Mouse (Mus musculus) myocyte (in vitro differentiated cells): ENCODE data around the gene Cbarp. TPM values are rescaled to one million over a fixed set of nuclear protein-coding genes. Genes with fewer than 3 reads are reported as not detected.

ENCODE experiments used
- H3K27me3 ChIP-seq: one replicate; pipeline ENCODE4 v1.6.1; 2011; ENCODE audit not compliant: control insufficient read depth, insufficient read depth, insufficient read length
- H3K36me3 ChIP-seq: one replicate; pipeline ENCODE4 v1.6.1; 2011; ENCODE audit not compliant: control insufficient read depth, insufficient read depth
- H3K4me2 ChIP-seq: one replicate; pipeline ENCODE4 v1.6.1; 2011; ENCODE audit warnings: low read depth, control low read depth
- H3K4me3 ChIP-seq: one replicate; pipeline ENCODE4 v1.5.1; 2011; ENCODE audit warnings: mild to moderate bottlenecking, control low read depth, moderate library complexity
- H3K79me2 ChIP-seq: one replicate; pipeline ENCODE4 v1.6.1; 2011; ENCODE audit not compliant: control insufficient read depth, insufficient read depth
- H3ac ChIP-seq: one replicate; pipeline ENCODE4 v1.6.1; 2011; ENCODE audit not compliant: control insufficient read depth, insufficient read length
- CEBPB ChIP-seq: IDR thresholded peaks from 2 replicates; pipeline ENCODE4 v1.6.1; 2011; ENCODE audit warnings: mild to moderate bottlenecking, moderate library complexity; ENCODE audit not compliant: poor library complexity, insufficient read depth, severe bottlenecking
- E2F4 ChIP-seq: IDR thresholded peaks from one replicate; pipeline ENCODE4 v1.6.1; 2011; ENCODE audit warnings: mild to moderate bottlenecking, control low read depth, moderate library complexity; ENCODE audit not compliant: insufficient read depth
- MAX ChIP-seq: IDR thresholded peaks from one replicate; pipeline ENCODE4 v1.6.1; 2011; ENCODE audit warnings: low read depth, mild to moderate bottlenecking, control low read depth
- MYOD1 ChIP-seq, 3 experiments: IDR thresholded peaks; one replicate each; pipeline ENCODE4 v1.6.1; 2011; ENCODE audit warnings: control low read depth in 2 of 3, low read depth in 2 of 3, mild to moderate bottlenecking in 2 of 3, moderate library complexity in 1 of 3; ENCODE audit not compliant: insufficient read length in 2 of 3, control insufficient read depth in 1 of 3
- MYOG ChIP-seq, 3 experiments: IDR thresholded peaks; one replicate each; pipeline ENCODE4 v1.6.1; 2011; ENCODE audit warnings: control low read depth in 2 of 3, low read depth in 2 of 3, mild to moderate bottlenecking in 2 of 3; ENCODE audit not compliant: insufficient read length in 2 of 3, control insufficient read depth in 1 of 3, insufficient read depth in 1 of 3
- POLR2A ChIP-seq: IDR thresholded peaks from one replicate; pipeline ENCODE4 v1.6.1; 2011; ENCODE audit warnings: low read depth, mild to moderate bottlenecking, control low read depth, moderate library complexity; ENCODE audit not compliant: insufficient read length
- POLR2AphosphoS2 ChIP-seq: IDR thresholded peaks from one replicate; pipeline ENCODE4 v1.6.1; 2011; ENCODE audit warnings: low read depth, control low read depth; ENCODE audit not compliant: insufficient read length
- REST ChIP-seq: IDR thresholded peaks from one replicate; pipeline ENCODE4 v1.6.1; 2011; ENCODE audit warnings: mild to moderate bottlenecking, control low read depth, moderate library complexity; ENCODE audit not compliant: insufficient read depth, insufficient read length
- SRF ChIP-seq: IDR thresholded peaks from one replicate; pipeline ENCODE4 v1.6.1; 2011; ENCODE audit warnings: low read depth; ENCODE audit not compliant: control insufficient read depth, insufficient read length
- TCF12 ChIP-seq: IDR thresholded peaks from one replicate; pipeline ENCODE4 v1.6.1; 2011; ENCODE audit warnings: mild to moderate bottlenecking, control low read depth; ENCODE audit not compliant: poor library complexity, insufficient read depth, severe bottlenecking
- TCF3 ChIP-seq: IDR thresholded peaks from one replicate; pipeline ENCODE4 v1.6.1; 2011; ENCODE audit warnings: low read depth, control low read depth; ENCODE audit not compliant: insufficient read length
- USF1 ChIP-seq: IDR thresholded peaks from one replicate; pipeline ENCODE4 v1.6.1; 2011; ENCODE audit warnings: low read depth, mild to moderate bottlenecking, control low read depth, moderate library complexity
- polyA plus RNA-seq: library from polyadenylated mRNA; unstranded; fragments of >200 nt; fragmentation: generic; extraction: Trizol; gene quantifications from one replicate; pipeline ENCODE4 v1.2.1, GENCODE M21; 2012; ENCODE audit warnings: missing spikeins

Gene Cbarp
- polyA plus RNA-seq, 1 experiment = 10.0 TPM

DNA sequence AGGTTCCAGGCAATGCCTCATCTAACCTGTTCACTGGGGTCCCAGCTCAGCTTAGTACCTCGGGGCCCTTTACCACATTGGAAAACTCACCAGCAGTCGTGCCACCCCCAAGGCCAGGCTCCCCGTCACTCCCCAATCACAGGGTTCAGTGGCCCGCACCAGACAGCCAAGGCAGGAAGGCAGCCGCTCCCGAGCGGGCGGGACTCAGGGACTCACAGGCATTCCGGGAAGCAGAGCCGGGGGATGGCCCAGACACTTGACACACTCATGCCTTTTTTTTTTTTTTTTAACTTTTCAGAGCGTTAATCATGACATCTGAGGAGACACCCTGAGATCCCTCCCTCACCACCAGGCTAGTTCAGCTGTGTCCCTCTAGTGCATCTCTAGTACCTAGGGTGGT lies 39.7 kb downstream of the Cbarp start:
- no peaks in the 10 kb centered on the region for H3K27me3 ChIP-seq
- peak overlapping the region; percentile 67 for H3K4me3 ChIP-seq
- TF ChIP-seq TCF3 (no peak), SRF (no peak), MYOG (IDR thresholded peaks at IDR 0.05; ENCODE audit: control insufficient read depth in 1 of 3, insufficient read depth in 1 of 3, insufficient read length in 2 of 3, low read depth in 2 of 3) (peak in 1 of 3 experiments; percentile 49), POLR2AphosphoS2 (no peak), MYOD1 (IDR thresholded peaks at IDR 0.05; ENCODE audit: control insufficient read depth in 1 of 3, insufficient read length in 2 of 3, low read depth in 2 of 3) (peak in 1 of 3 experiments; percentile 33), POLR2A (peak; percentile 43), TCF12 (no peak), CEBPB (no peak), MAX (no peak), USF1 (no peak), E2F4 (no peak), REST (no peak)
- no peak overlapping the region for H3ac ChIP-seq
- H3K4me2 ChIP-seq = peak overlapping the region; percentile 97
- peaks cover 69% of the 10 kb centered on the region for H3K79me2 ChIP-seq
- H3K36me3 ChIP-seq = no peaks in the 10 kb centered on the region

DNA sequence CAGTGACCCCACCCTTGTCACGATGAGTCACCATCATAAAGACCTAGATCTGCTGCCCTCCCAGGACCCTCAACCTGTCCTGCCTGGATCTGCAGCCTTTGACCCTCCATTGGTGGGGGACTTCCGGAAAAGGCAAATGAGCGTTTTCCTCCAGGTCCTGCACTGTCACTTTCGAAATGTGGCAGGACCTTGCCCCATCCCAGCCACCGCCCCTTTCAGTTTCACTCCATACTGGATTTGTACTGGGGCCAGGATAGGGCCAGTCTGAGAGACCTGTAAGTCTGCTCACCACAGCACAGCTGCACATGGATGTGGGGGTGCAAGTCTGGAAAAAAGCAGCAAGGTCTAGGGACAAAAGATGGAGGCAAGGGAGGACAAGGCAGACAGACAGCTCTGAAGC lies 42.0 kb downstream of the Cbarp start:
- H3K27me3 ChIP-seq = no peaks in the 10 kb centered on the region
- H3K36me3 ChIP-seq = peaks cover 1% of the 10 kb centered on the region
- TF ChIP-seq MYOD1 (IDR thresholded peaks at IDR 0.05; ENCODE audit: control insufficient read depth in 1 of 3, insufficient read length in 2 of 3, low read depth in 2 of 3) (peak in 1 of 3 experiments; percentile 43), SRF (no peak), MYOG (IDR thresholded peaks at IDR 0.05; ENCODE audit: control insufficient read depth in 1 of 3, insufficient read depth in 1 of 3, insufficient read length in 2 of 3, low read depth in 2 of 3) (peak in 1 of 3 experiments; percentile 22)
- H3ac ChIP-seq = no peak overlapping the region
- H3K79me2 ChIP-seq = peaks cover 92% of the 10 kb centered on the region
- no peak overlapping the region for H3K4me3 ChIP-seq
- H3K4me2 ChIP-seq = peak overlapping the region; percentile 62

DNA sequence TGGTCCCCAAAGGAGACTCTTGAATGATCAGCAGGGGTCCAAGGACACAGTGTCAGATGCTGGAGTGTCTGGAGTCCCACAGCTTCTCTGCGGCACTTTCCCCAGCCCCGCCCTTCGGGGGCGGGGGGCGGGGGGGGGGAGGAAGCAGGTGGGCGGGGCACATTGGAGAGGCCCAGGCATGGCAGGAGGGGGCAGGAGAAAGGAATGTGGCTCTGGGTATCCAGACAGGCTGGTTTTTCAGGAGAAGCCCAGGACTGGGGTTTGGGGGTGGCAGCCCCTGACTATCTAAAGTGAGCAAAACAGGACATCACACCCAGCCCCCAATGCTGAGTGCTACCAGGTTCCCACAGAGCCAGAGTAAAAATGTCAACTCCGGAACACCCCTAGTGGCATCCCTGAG lies 43.4 kb downstream of the Cbarp start:
- TF ChIP-seq POLR2A = no peak
- no peak for TF ChIP-seq MAX
- TF ChIP-seq TCF3 = no peak
- no peak for TF ChIP-seq MYOG (IDR thresholded peaks at IDR 0.05; ENCODE audit: control insufficient read depth in 1 of 3, insufficient read depth in 1 of 3, insufficient read length in 2 of 3, low read depth in 2 of 3)
- TF ChIP-seq REST = no peak
- Histone ChIP-seq H3K27me3 (no peaks in the 10 kb centered on the region), H3ac (no peak overlapping the region), H3K36me3 (peaks cover 5% of the 10 kb centered on the region), H3K79me2 (peaks cover 99% of the 10 kb centered on the region), H3K4me3 (no peak overlapping the region), H3K4me2 (peak overlapping the region; percentile 62)

DNA sequence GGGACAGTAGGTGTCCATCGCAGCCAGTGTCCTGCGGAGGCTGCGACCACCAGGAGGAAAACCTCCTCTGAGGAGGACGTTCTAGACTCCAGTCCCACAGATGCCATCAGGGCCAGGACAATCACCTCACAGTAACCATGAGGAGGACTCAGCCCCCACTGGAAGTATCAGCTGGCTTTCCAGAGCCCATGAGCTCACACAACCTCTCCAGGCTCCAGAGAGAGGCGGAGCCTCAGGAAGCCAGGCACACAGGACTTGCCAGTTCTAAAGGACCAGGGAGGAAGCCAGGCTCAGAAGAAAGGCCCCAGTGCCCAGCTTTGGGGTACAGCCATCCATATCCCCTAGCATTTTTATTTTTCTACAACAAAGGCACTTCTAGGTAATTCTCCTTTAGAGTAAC lies 45.1 kb downstream of the Cbarp start:
- no peak for TF ChIP-seq MYOD1 (IDR thresholded peaks at IDR 0.05; ENCODE audit: control insufficient read depth in 1 of 3, insufficient read length in 2 of 3, low read depth in 2 of 3)
- TF ChIP-seq MAX = no peak
- TF ChIP-seq E2F4 = no peak
- TF ChIP-seq MYOG (IDR thresholded peaks at IDR 0.05; ENCODE audit: control insufficient read depth in 1 of 3, insufficient read depth in 1 of 3, insufficient read length in 2 of 3, low read depth in 2 of 3) = no peak
- no peak for TF ChIP-seq USF1
- no peak for TF ChIP-seq SRF
- no peaks in the 10 kb centered on the region for H3K27me3 ChIP-seq
- H3K4me3 ChIP-seq = no peak overlapping the region
- no peak overlapping the region for H3K4me2 ChIP-seq
- H3K36me3 ChIP-seq = peaks cover 5% of the 10 kb centered on the region
- peaks cover 88% of the 10 kb centered on the region for H3K79me2 ChIP-seq
- H3ac ChIP-seq = no peak overlapping the region

DNA sequence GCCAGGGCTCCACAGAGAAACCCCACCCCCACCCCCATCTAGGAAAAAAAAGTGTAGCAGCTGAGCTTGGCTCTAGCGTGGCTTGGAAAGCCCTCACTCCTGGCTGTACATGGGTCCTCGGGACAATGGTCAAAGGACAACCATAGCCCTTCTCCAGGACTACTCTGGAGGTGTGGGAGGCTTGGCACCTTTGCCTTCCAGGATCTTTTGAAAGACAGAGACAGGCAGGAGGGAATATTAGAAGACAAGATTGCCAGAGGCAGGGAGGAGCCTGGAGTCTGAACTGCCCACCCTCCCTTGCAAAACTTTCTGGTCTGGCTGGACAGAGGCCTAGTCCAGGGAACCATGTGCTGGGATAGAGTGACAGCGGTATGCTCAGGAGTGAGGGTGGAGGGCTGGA lies 46.0 kb downstream of the Cbarp start:
- Histone ChIP-seq H3ac (no peak overlapping the region), H3K79me2 (peaks cover 87% of the 10 kb centered on the region)

More for the DNA sequence above, 46.0 kb downstream of the Cbarp start:
- Histone ChIP-seq H3K36me3 (peaks cover 5% of the 10 kb centered on the region), H3K27me3 (no peaks in the 10 kb centered on the region), H3K4me3 (no peak overlapping the region), H3K4me2 (peak overlapping the region; percentile 2)
- TF ChIP-seq MYOD1 (IDR thresholded peaks at IDR 0.05; ENCODE audit: control insufficient read depth in 1 of 3, insufficient read length in 2 of 3, low read depth in 2 of 3) (no peak), POLR2A (no peak), REST (no peak), CEBPB (no peak), MYOG (IDR thresholded peaks at IDR 0.05; ENCODE audit: control insufficient read depth in 1 of 3, insufficient read depth in 1 of 3, insufficient read length in 2 of 3, low read depth in 2 of 3) (no peak), TCF12 (no peak), USF1 (no peak), POLR2AphosphoS2 (no peak), SRF (no peak), TCF3 (no peak), E2F4 (no peak), MAX (no peak)
